Mouse (Mus musculus): Measurements from ENCODE around the gene D230025D16Rik.
A peak's percentile ranks its signal among the peaks of the same experiment; 100 is the strongest.
"Not testable (repeated sequence)": the region's sequence is repeated elsewhere in the genome, so short reads cannot be mapped to it uniquely, and the experiment has no call there.

D230025D16Rik gene

GRCm38 (mm10) chr8:105270101-105270915 is 45.4 kb downstream of the D230025D16Rik start:
- no peak for DNase-seq

- DNase-seq = no peak
These were observed 45.9 kb downstream of the D230025D16Rik start for GRCm38 (mm10) chr8:105270916-105271186.

DNA sequence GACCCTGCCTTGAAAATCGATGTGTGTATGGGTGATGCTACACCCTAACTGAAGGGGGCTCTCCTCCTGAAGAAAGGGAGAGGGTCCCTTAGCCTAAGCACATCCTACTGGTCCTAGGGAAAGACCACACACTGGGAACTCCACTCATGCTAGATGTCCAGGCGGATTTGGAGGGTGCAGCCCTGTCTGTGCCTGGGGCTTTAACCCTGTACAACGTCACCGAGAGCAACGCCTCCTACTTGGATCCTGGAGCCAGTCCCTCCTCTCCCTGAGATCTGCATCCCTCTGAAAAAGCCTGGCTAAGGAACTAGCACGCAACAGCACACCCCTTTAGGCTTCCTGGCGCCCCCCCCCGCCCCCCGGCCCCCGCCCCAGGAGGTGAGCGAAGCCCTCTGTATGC is 50.4 kb downstream of the D230025D16Rik start:
- DNase-seq = no peak

DNA sequence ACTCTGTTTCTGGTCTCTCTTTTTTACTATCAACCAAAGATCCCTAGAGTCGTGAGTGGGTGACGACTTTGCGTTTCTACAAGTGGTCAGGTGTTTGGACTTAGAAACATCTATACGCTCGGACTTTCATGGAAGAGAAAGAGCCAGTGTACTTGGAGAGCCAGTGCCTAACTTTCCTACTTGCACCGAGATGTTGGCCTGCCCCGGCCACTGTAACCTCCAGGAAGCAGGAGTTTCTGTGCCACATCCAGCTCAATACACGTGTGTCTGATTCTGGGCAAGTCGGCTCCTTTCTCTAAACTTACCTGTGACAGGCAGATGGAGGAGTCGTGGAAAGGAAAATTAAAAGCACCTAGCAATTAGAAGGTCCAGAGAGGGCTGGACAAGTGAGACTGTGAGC is 50.9 kb downstream of the D230025D16Rik start, which contains the start of gene Nol3:
Gene Nol3, plus strand, starts transcription at position 301 of the 400 bp plus-strand sequence.
- DNase-seq = no peak

DNA sequence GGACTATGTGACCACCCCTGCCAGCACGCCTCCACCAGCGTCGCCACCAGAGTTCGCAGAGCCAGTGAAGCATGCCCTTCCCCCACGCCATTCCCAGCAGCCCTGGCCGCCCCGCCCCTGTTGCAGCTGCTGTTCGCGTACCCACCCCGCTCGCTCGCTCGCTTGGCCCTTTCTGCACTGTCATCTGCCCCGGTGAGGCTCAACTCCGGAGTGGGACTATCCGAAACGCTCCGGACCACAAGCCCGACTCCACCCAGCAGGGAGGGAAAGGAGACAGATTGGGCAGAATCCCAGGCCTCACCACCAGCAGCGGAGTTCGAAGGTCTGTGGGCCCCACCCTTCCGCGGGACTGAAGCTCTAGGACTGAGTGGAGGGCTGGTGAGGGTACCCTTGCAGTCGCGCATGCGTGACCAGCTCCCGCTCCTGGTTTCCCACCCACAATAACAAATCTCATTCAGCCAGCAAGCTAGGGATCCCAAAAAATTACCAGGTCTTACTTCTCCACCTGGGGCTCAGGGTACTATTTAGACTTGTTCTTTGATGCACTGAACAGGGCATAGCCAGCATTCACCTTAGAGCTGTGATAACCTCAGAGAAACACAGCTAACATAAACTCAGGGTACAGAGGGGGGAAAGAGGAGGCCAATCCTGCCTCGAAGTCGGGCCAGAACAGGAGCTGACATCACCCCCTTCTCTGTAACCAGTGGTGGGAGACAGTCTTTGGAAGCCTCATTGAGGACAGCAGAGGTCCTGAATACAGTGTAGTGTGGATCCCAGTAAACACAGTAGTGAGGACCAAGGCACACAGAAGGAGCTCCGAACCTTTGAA is 51.6 kb downstream of the D230025D16Rik start:
- peak; percentile 62 for DNase-seq

DNA sequence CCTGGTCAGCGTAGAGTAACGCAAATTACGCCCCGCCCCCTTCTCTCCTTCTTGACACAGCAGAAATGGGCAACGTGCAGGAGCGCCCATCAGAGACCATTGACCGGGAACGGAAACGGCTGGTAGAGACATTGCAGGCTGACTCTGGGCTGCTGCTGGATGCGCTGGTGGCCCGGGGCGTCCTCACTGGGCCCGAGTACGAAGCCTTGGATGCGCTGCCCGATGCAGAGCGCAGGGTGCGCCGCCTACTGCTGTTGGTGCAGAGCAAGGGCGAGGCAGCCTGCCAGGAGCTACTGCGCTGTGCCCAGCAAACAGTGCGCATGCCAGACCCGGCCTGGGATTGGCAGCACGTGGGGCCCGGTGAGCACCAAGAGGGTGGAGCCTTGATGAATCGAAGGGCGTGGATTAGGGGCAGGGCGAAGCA is 54.0 kb downstream of the D230025D16Rik start:
- DNase-seq = peak; percentile 75

- DNase-seq = no peak
These were observed 55.6 kb downstream of the D230025D16Rik start for GRCm38 (mm10) chr8:105280567-105280966.

DNA sequence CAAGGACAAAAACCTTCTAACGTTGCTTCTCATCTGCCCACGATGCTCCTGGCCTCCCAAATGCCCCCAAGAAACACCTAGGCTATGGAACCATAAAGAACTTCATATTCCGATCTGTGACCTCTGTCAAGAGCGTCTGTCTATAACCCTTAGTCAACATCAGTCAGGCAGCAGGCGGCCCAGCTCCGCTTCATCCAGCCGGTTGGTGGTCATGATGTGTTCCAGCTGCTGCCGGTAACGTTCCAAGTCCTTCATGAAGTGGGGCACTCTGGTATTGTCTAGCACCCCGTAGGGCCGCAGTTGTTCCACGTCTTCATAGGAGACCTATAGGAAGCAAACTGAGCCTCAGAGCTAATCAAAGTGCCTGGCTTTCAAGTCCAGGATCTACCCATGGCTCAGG is 56.9 kb downstream of the D230025D16Rik start:
- DNase-seq = no peak

DNA sequence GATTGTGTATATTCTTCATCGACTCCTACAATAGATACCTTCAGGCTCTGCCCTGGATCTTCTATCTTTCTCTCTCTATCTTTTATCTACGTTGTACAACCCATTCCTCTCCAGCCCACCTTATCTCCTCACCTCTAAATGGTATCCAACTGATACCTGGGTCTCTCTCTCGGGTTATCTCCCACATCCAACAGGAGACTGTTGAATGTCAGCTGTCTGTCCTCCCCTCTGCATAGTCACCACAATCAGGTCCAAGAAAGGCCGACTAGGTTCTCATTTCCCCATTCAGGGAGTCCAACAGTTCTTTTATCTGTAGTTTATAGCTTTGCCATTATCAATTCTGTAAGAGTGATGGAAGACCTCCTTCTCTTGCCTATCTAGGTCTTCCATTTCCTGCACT is 57.3 kb downstream of the D230025D16Rik start:
- DNase-seq = no peak

GRCm38 (mm10) chr8:105283074-105283473 is 58.1 kb downstream of the D230025D16Rik start:
- DNase-seq = peak; percentile 58

- DNase-seq = no peak
These were observed 60.6 kb downstream of the D230025D16Rik start for GRCm38 (mm10) chr8:105285514-105285913.

- DNase-seq = no peak
These were observed 62.0 kb downstream of the D230025D16Rik start for GRCm38 (mm10) chr8:105286907-105287306.

DNA sequence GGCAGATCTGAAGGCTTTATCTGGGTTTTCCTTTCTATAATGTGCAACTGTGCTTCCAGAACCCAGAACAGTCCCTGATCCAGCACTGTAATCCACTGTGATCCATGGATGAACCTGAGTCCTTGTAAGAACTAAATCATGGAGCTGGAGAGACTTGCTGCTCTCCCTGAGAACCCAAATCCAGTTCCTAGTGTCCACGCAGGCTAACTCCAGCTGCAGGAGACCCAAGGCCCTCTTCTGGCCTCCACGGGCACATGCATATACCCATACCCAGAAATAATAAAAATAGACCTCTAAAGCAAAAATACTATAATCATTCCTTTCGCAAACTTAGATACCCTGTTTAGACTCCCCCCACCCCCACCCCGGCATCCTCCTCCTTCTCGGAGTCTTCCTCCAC is 63.3 kb downstream of the D230025D16Rik start:
- DNase-seq = no peak

- peak; percentile 98 for DNase-seq
These were observed 64.2 kb downstream of the D230025D16Rik start for GRCm38 (mm10) chr8:105288958-105289732.

DNA sequence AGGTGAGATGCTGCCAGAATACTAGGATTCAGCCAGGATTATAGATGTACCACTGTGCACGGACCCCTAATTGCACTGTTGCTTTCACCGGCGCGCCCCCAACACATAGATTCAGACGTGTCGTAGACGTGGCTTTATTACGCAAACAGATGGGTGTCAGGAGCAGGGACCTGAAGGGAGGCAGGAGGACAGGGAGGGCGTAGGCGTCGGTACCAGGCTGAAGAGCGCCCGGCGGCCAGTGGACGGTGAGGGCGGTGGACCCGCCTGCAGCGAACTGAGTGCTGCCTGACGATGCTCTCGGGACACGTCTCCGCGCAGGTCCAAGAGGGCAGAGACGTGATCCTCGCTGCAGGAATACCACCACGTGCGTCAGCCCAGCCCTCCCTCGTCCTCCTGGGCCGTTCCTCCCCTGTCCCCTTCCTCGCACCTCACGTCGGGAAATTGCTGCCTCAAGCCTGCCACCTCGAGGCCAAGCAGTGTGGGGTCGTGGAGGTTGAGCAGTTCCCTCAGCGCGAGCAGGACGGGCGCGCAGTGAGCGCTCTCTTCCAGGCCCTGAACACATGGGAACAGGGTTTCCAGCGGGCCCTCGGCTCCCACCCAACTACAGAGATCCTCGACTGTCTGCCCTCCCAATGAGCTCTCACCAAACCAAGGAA is 65.0 kb downstream of the D230025D16Rik start, which contains the start of gene 4931428F04Rik:
Gene 4931428F04Rik, minus strand, starts transcription at position 60 of the 656 bp plus-strand sequence.
- peak; percentile 64 for DNase-seq

- DNase-seq = peak; percentile 92
These were observed 65.8 kb downstream of the D230025D16Rik start for GRCm38 (mm10) chr8:105290554-105291314.

- DNase-seq = not testable (repeated sequence)
These were observed 66.4 kb downstream of the D230025D16Rik start for GRCm38 (mm10) chr8:105291364-105291763.

- not testable (repeated sequence) for DNase-seq
These were observed 66.9 kb downstream of the D230025D16Rik start for GRCm38 (mm10) chr8:105291802-105292201.

DNA sequence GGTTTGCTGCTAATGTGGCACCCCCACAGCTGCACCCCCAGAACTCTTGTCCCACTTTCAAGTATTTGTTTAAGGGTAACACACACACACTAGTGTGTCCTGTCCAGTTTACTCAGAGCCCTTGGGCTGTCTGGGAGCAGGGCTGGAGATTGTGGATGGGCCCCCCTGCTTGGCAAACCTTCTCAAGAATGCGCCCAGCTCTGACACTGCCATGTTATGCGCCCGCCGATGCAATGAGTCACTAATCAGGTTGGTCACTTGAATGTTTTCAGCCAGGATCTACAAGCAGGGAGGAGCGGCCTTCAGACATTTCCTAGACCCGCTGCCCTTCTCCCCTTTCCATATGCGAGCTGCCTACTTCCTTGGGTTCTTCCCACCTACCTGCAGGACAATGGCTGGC is 67.5 kb downstream of the D230025D16Rik start:
- no peak for DNase-seq

DNA sequence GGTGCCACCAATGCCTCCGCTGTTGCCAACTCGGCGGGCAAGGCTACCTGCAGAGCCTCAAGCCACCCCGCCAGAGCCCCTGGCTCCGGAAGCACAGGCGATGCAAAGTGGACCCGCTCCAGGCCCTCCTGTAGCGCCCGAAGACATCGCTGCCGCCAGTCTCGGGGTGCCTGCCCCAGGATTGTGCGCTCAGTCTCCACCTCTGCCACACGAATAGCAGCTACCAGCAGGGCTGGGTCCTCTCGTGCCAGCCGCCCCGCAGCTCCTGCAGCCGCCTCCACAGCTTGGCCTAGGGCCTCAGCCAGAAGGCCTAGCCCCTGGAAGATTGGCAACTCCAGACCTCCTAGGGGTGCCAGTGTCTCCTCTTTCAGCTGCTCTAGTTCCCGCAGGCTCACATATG is 68.5 kb downstream of the D230025D16Rik start:
- no peak for DNase-seq

DNA sequence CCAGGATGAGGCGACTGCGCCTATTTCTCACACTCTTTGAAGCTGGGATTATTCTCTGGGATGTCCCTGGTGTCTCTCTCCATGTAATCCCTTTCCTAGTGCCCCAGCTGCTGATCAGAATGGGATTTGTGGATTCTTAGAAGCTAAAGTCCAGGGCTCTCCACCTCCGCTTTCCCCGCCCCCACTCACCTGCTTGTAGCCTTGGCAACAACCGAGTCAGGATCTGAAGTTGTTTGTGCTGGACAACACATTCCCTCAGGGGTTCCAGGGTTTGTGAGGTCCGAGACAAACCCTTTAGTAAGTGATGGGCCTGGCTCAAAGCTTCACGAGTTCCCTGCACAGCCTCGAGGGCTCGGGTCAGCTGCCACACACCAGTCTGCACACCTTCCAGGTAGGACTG is 69.8 kb downstream of the D230025D16Rik start:
- no peak for DNase-seq

- no peak for DNase-seq
These were observed 70.3 kb downstream of the D230025D16Rik start for GRCm38 (mm10) chr8:105295256-105295655.

Measured in right cerebral cortex, postnatal 4 days (tissue).